Mouse (Mus musculus): Measurements from ENCODE around the gene Neurl4.

DNA sequence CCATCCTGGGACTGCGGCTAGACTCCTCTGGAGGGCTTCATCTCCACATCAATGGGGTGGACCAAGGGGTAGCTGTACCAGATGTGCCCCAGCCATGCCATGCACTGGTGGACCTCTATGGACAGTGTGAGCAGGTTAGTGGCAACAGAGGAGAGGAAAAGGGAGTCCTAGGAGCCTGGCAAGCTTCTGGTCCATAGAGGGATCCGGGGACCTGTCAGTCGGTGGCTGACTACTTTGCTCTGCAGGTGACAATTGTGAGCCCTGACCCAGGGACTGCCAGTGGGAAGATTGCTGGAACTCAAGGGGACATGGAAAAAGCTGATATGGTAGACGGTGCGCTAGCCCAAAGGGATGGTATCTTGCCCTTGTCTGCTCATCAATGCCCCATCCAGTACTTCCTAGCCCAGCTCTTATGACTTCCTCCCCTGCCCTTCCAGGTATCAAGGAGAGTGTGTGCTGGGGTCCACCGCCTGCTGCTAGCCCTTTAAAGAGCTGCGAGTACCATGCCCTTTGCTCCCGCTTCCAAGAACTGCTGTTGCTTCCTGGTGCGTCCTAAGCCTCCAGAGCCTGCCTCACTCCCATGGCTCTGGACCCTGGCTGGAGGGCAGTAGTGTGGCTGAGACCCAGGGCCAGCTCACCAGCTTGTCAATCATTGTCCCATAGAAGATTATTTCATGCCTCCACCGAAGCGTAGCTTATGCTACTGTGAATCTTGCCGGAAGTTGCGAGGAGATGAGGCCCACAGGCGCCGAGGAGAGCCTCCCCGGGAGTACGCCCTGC is 10.1 kb downstream of the Neurl4 start:
- TF ChIP-seq CTCF (IDR thresholded peaks at IDR 0.05; ENCODE audit: extremely low read depth, insufficient read depth, low read length), result no peak
- TF ChIP-seq POLR2A (IDR thresholded peaks at IDR 0.05; ENCODE audit: extremely low read depth, insufficient read depth, low read length), result no peak
